Comparison of ENCODE assay signal across 8 mouse cellular contexts in the genomic region with DNA sequence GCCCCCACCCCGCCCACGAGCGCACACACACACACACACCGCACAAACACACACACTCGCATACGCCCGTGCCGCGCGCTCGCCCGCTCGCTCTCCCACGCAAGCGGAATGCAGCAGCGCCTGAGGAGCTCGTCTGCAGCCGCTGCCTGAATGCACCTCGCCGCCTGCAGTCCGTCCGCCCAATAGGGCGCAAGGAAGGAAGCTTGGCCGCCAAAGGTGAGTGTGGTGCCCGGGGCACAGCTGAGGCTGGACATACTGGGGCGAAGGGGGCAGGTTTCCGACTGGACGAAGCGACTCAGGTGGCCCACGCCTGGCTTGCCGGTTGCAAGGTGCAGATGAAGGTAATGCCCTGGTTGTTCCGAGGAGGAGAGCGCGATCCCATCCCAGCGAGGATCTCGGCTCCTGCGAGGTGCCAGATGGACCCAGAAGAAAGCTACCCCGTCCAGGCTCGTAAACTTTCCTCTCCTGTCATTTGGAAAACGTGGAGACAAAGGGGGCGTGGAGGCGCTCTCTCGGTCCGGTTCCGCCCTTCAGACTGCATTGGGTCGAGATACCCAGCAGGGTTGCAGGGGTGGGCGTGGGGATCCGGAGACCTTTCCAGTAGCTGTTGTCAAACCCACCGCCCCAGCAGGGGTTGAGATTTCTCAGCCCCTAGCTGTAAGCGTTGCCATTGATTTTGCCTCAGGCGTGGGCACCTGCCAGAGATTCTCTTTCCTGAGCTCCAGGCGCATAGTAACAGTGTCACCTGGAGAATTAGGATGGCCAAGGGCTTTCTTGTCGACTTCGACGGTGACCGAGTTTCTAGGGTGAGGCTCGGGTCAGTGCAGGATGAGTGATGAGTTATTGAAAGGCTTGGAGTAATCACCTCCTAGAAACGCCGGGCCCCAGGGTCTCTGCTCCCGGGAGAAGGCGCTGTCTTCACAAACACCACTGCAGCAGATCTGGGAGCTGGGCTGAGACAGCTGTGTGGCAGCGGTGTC. TPM values are rescaled to one million over a fixed set of nuclear protein-coding genes. Genes with fewer than 3 reads are reported as not detected.
A peak's percentile ranks its signal among the peaks of the same experiment; 100 is the strongest.
DNase-seq lines count a peak whose midpoint lies in the region; ATAC-seq and TF ChIP-seq lines count a peak whose summit lies in the region.

No protein-coding gene starts in this region.

- H3K27ac ChIP-seq in embryonic fibroblast, embryonic 13.5 days (ENCODE audit: insufficient read depth, low read length), result no peak overlapping the region
- peak overlapping the region; percentile 88 for H3K27ac ChIP-seq in hindbrain, embryonic 14.5 days
- peak overlapping the region; percentile 85 for H3K27ac ChIP-seq in midbrain, embryonic 12.5 days (replicated peaks)
- H3K27ac ChIP-seq in stomach, postnatal 0 days (replicated peaks), result no peak overlapping the region

- H3K9ac ChIP-seq in hindbrain, embryonic 14.5 days, result peak overlapping the region; percentile 72
- H3K9ac ChIP-seq in midbrain, embryonic 12.5 days (replicated peaks), result peak overlapping the region; percentile 72
- H3K9ac ChIP-seq in stomach, postnatal 0 days (ENCODE audit: low read length), result peak overlapping the region; percentile 41; the same call in 1 of the 2 replicates

- no peak for TF ChIP-seq POLR2A in embryonic fibroblast, embryonic 13.5 days (IDR thresholded peaks at IDR 0.05; ENCODE audit: low read depth, low read length)

- no peak for TF ChIP-seq CTCF in embryonic fibroblast, embryonic 13.5 days (IDR thresholded peaks at IDR 0.05; ENCODE audit: borderline replicate concordance, insufficient read depth, low read length)
- TF ChIP-seq CTCF in stomach, postnatal 0 days (IDR thresholded peaks at IDR 0.05; ENCODE audit: low read depth), result no peak

- H3K4me3 ChIP-seq in embryonic fibroblast, embryonic 13.5 days (ENCODE audit: insufficient read depth, low read length), result peak overlapping the region; percentile 25
- peak overlapping the region; percentile 62 for H3K4me3 ChIP-seq in hindbrain, embryonic 14.5 days (replicated peaks; ENCODE audit: low read length)
- peak overlapping the region; percentile 72 for H3K4me3 ChIP-seq in midbrain, embryonic 12.5 days
- peak overlapping the region; percentile 52 for H3K4me3 ChIP-seq in stomach, postnatal 0 days (ENCODE audit: low read depth, low read length)

- no peak for TF ChIP-seq EP300 in stomach, postnatal 0 days (optimal IDR thresholded peaks at IDR 0.05)

- WGBS in hindbrain, embryonic 14.5 days, result under 1% methylated on average over 55 of the region's 62 CpGs
- WGBS in midbrain, embryonic 12.5 days, result 1% methylated on average over 62 of the region's 62 CpGs
- WGBS in stomach, postnatal 0 days, result under 1% methylated on average over 61 of the region's 62 CpGs

- H3K36me3 ChIP-seq in hindbrain, embryonic 14.5 days (replicated peaks; ENCODE audit: control insufficient read depth, insufficient read depth), result no peaks in the 10 kb centered on the region
- no peaks in the 10 kb centered on the region for H3K36me3 ChIP-seq in midbrain, embryonic 12.5 days
- H3K36me3 ChIP-seq in stomach, postnatal 0 days (ENCODE audit: control insufficient read depth, insufficient read depth, low read length), result no peaks in the 10 kb centered on the region

- no peaks in the 10 kb centered on the region for H3K4me1 ChIP-seq in embryonic fibroblast, embryonic 13.5 days (ENCODE audit: control insufficient read depth, insufficient read depth, low read length)
- H3K4me1 ChIP-seq in hindbrain, embryonic 14.5 days (replicated peaks; ENCODE audit: control insufficient read depth, insufficient read depth, low read length), result peaks cover 33% of the 10 kb centered on the region
- peaks cover 27% of the 10 kb centered on the region for H3K4me1 ChIP-seq in midbrain, embryonic 12.5 days
- H3K4me1 ChIP-seq in stomach, postnatal 0 days (replicated peaks; ENCODE audit: control insufficient read depth, insufficient read depth), result no peaks in the 10 kb centered on the region

- peak overlapping the region; percentile 68 for H3K4me2 ChIP-seq in hindbrain, embryonic 14.5 days (replicated peaks)
- peak overlapping the region; percentile 90 for H3K4me2 ChIP-seq in midbrain, embryonic 12.5 days (replicated peaks)
- H3K4me2 ChIP-seq in stomach, postnatal 0 days (replicated peaks; ENCODE audit: low read depth), result peak overlapping the region; percentile 97

- 0 out of 2 replicates have a peak, but pooled peaks cover 7% of the 10 kb centered on the region for H3K27me3 ChIP-seq in hindbrain, embryonic 14.5 days (ENCODE audit: control insufficient read depth, insufficient read depth, low read length)
- H3K27me3 ChIP-seq in midbrain, embryonic 12.5 days, result peaks cover 41% of the 10 kb centered on the region
- no peaks in the 10 kb centered on the region for H3K27me3 ChIP-seq in stomach, postnatal 0 days (ENCODE audit: control insufficient read depth, insufficient read depth, low read length)

- DNase-seq in urinary bladder, postnatal 14 days (ENCODE audit: low spot score), result peak; percentile 20
- DNase-seq in urinary bladder, adult 2 months (ENCODE audit: low spot score), result no peak
- DNase-seq in hindbrain, embryonic 14.5 days (ENCODE audit: low spot score), result peak; percentile 73
- DNase-seq in layer of hippocampus, postnatal 36 days, result peak; percentile 35 to 36
- DNase-seq in stomach, postnatal 0 days (ENCODE audit: low spot score), result peak; percentile 59
- no peak for DNase-seq in c-Kit-positive CD71-positive TER-119-positive erythroid progenitor cells, embryonic 14.5 days (ENCODE audit: low spot score)

- ATAC-seq in hindbrain, embryonic 14.5 days (ENCODE audit: low FRiP score), result peak; percentile 88
- ATAC-seq in midbrain, embryonic 12.5 days (ENCODE audit: low FRiP score, low read depth), result peak; percentile 79
- ATAC-seq in stomach, postnatal 0 days (ENCODE audit: low FRiP score, low TSS enrichment), result peak; percentile 65

- no peaks in the 10 kb centered on the region for H3K9me3 ChIP-seq in hindbrain, embryonic 14.5 days (ENCODE audit: control insufficient read depth, low read length)
- no peaks in the 10 kb centered on the region for H3K9me3 ChIP-seq in midbrain, embryonic 12.5 days
- H3K9me3 ChIP-seq in stomach, postnatal 0 days (ENCODE audit: control insufficient read depth, low read length), result no peaks in the 10 kb centered on the region

RNA-seq across cellular contexts. Expression of a gene that starts 0.6 kb away (rescaled TPM):
- polyA plus RNA-seq in urinary bladder, adult 2 months (2012; rRNA removed), result not detected in 2 replicates
- 0.51 TPM in 1 of 2 replicates, not detected in the other for polyA plus RNA-seq in embryonic fibroblast, embryonic 13.5 days (2011; ENCODE audit: insufficient read length, low read depth, missing spikeins)
- polyA plus RNA-seq in hindbrain, embryonic 14.5 days (2014; fragmentation: Nextera tagmentation; extraction: Ambion mirVana), result 76.7 and 79.5 TPM in 2 replicates
- 1 to 10 TPM; 8.5 to 8.6 TPM for total RNA-seq in layer of hippocampus, postnatal 36 days (2021)
- polyA plus RNA-seq in midbrain, embryonic 12.5 days (2016; fragmentation: Nextera tagmentation; extraction: Ambion mirVana), result 19.8 and 22.7 TPM in 2 replicates
- polyA plus RNA-seq in stomach, postnatal 0 days (2015; fragmentation: Nextera tagmentation; extraction: Ambion mirVana), result 0.22 and 0.29 TPM in 2 replicates

Comparison
In these comparisons a context has a peak if more than half of its experiments do, and no peak if none do; other contexts are left out.
1. DNase-seq: peak in urinary bladder, postnatal 14 days (single experiment), hindbrain, embryonic 14.5 days (single experiment), layer of hippocampus, postnatal 36 days (2 of 2) and stomach, postnatal 0 days (single experiment); none in urinary bladder, adult 2 months (single experiment) and c-Kit-positive CD71-positive TER-119-positive erythroid progenitor cells, embryonic 14.5 days (single experiment).
2. H3K27ac ChIP-seq: peak in hindbrain, embryonic 14.5 days (single experiment) and midbrain, embryonic 12.5 days (single experiment); none in embryonic fibroblast, embryonic 13.5 days (single experiment) and stomach, postnatal 0 days (single experiment).
3. RNA of a gene that starts 0.6 kb away (polyA plus RNA-seq): 76.7 to 79.5 TPM in hindbrain, embryonic 14.5 days and 19.8 to 22.7 TPM in midbrain, embryonic 12.5 days; 0.51 TPM in embryonic fibroblast, embryonic 13.5 days, 0.22 to 0.29 TPM in stomach, postnatal 0 days and not detected in urinary bladder, adult 2 months; every median in the first group is over 10 times any median in the second.
4. Peak in every context shown above with its lines, with median percentiles within 50 percentile points of each other: H3K4me3 ChIP-seq, ATAC-seq, H3K4me2 ChIP-seq and H3K9ac ChIP-seq.